Mouse (Mus musculus) midbrain, embryonic 14.5 days (tissue): ENCODE measurements around the gene Cuta. TPM values are rescaled to one million over a fixed set of nuclear protein-coding genes. Genes with fewer than 3 reads are reported as not detected.
A peak's percentile ranks its signal among the peaks of the same experiment; 100 is the strongest.

Experiments
- ATAC-seq: fragments of 200-750 bp; cut with Nextera tagmentation; 2 replicates; pipeline ENCODE4 v1.8.0; 2017; ENCODE audit warnings: moderate number of reproducible peaks, moderate library complexity; ENCODE audit not compliant: low FRiP score, low TSS enrichment
- DNase-seq: peaks from one replicate; pipeline ENCODE4 v3.0.0-alpha.2; 2015
- H3K27ac ChIP-seq: fragments of 300-500 bp; sonication (generic); replicated peaks from 2 replicates; pipeline ENCODE4 v1.5.1; 2014; ENCODE audit warnings: mild to moderate bottlenecking, low read depth, low read length, moderate library complexity
- H3K27me3 ChIP-seq: fragments of 300-500 bp; sonication (generic); 2 replicates; pipeline ENCODE4 v1.6.1; 2014; ENCODE audit warnings: low read length, control low read depth, mixed read lengths; ENCODE audit not compliant: control insufficient read depth, insufficient read depth
- H3K36me3 ChIP-seq: fragments of 300-500 bp; sonication (generic); 2 replicates; pipeline ENCODE4 v1.6.1; 2014; ENCODE audit warnings: low read length, control low read depth; ENCODE audit not compliant: control insufficient read depth, insufficient read depth
- H3K4me1 ChIP-seq: fragments of 300-500 bp; sonication (generic); 2 replicates; pipeline ENCODE4 v1.6.1; 2014; ENCODE audit warnings: mild to moderate bottlenecking, antibody characterized with exemption, low read length, control low read depth; ENCODE audit not compliant: control insufficient read depth, insufficient read depth
- H3K4me2 ChIP-seq: fragments of 300-500 bp; sonication (generic); 2 replicates; pipeline ENCODE4 v1.6.1; 2014; ENCODE audit warnings: mild to moderate bottlenecking, low read length, moderate library complexity
- H3K4me3 ChIP-seq: fragments of 300-500 bp; sonication (generic); replicated peaks from 2 replicates; pipeline ENCODE4 v1.5.1; 2014; ENCODE audit warnings: low read depth, low read length
- H3K9ac ChIP-seq: fragments of 300-500 bp; sonication (generic); replicated peaks from 2 replicates; pipeline ENCODE4 v1.6.1; 2014; ENCODE audit warnings: mild to moderate bottlenecking, low read length, moderate library complexity
- H3K9me3 ChIP-seq: fragments of 300-500 bp; sonication (generic); 2 replicates; pipeline ENCODE4 v1.6.1; 2016; ENCODE audit warnings: low read length, control low read depth, mixed read lengths; ENCODE audit not compliant: control insufficient read depth
- WGBS: fragments of 180-500 bp; shearing (Covaris S2); extraction: QIAGEN DNeasy Blood & Tissue Kit; methylation state at CpG from one replicate; pipeline ENCODE4 v1.1.7; 2014; 5-methylcytosine and 5-hydroxymethylcytosine counted together
- polyA plus RNA-seq: library from polyadenylated mRNA; unstranded; fragments of >200 nt; fragmentation: Nextera tagmentation; extraction: Ambion mirVana; gene quantifications from 2 replicates; pipeline ENCODE4 v1.2.1, GENCODE M21; 2014

Gene Cuta
- polyA plus RNA-seq, 1 experiment from 2014 or later, result 108 TPM

GRCm38 (mm10) chr17:26946567-26946966, 7.2 kb upstream of the Cuta start:
- 0 out of 2 replicates have a peak, but pooled peaks have one; percentile 12 for ATAC-seq
- peak overlapping the region; percentile 76 for H3K4me2 ChIP-seq
- H3K4me1 ChIP-seq, result peaks cover 59% of the 10 kb centered on the region
- H3K9me3 ChIP-seq, result no peaks in the 10 kb centered on the region
- WGBS, result under 1% methylated on average over 37 of the region's 37 CpGs
- peak overlapping the region; percentile 38 for H3K4me3 ChIP-seq
- no peaks in the 10 kb centered on the region for H3K27me3 ChIP-seq
- H3K27ac ChIP-seq, result peak overlapping the region; percentile 67
- no peaks in the 10 kb centered on the region for H3K36me3 ChIP-seq
- peak overlapping the region; percentile 64 for H3K9ac ChIP-seq
- peak; percentile 70 for DNase-seq

GRCm38 (mm10) chr17:26945824-26946495, 6.6 kb upstream of the Cuta start:
- Histone ChIP-seq H3K4me2 (peak overlapping the region; percentile 76), H3K27ac (peak overlapping the region; percentile 67), H3K4me3 (peak overlapping the region; percentile 38), H3K27me3 (no peaks in the 10 kb centered on the region), H3K4me1 (peaks cover 57% of the 10 kb centered on the region), H3K9me3 (no peaks in the 10 kb centered on the region), H3K9ac (peak overlapping the region; percentile 64), H3K36me3 (no peaks in the 10 kb centered on the region)
- ATAC-seq (no peak), DNase-seq (peak; percentile 17)
- WGBS, result 18% methylated on average over 13 of the region's 13 CpGs

- no peaks in the 10 kb centered on the region for H3K27me3 ChIP-seq
- peak overlapping the region; percentile 67 for H3K4me2 ChIP-seq
- peak overlapping the region; percentile 98 for H3K27ac ChIP-seq
- H3K36me3 ChIP-seq, result peaks cover 4% of the 10 kb centered on the region
- DNase-seq (peak; percentile 40), ATAC-seq (no peak)
- no peaks in the 10 kb centered on the region for H3K9me3 ChIP-seq
- H3K4me1 ChIP-seq, result peaks cover 54% of the 10 kb centered on the region
- H3K4me3 ChIP-seq, result peak overlapping the region; percentile 49
- H3K9ac ChIP-seq, result peak overlapping the region; percentile 75
- 3% methylated on average over 4 of the region's 4 CpGs for WGBS
These were observed 2.6 kb upstream of the Cuta start for GRCm38 (mm10) chr17:26941841-26942570.

GRCm38 (mm10) chr17:26941031-26941789, 1.8 kb upstream of the Cuta start, which contains the start of gene Syngap1:
TSS of gene Syngap1 (plus strand) at chr17:26941253.
- peaks cover 12% of the 10 kb centered on the region for H3K36me3 ChIP-seq
- no peaks in the 10 kb centered on the region for H3K27me3 ChIP-seq
- peaks cover 46% of the 10 kb centered on the region for H3K4me1 ChIP-seq
- H3K9ac ChIP-seq, result peak within 1 kb of the TSS; percentile 75
- peak within 1 kb of the TSS; percentile 98 for H3K27ac ChIP-seq
- peak within 1 kb of the TSS; percentile 61 for H3K4me3 ChIP-seq
- peak; percentile 80 for DNase-seq
- peak within 1 kb of the TSS; percentile 96 for H3K4me2 ChIP-seq
- WGBS, result 3% methylated on average over 22 of the region's 24 CpGs
- ATAC-seq, result no peak
- H3K9me3 ChIP-seq, result no peaks in the 10 kb centered on the region

- H3K9ac ChIP-seq, result peak overlapping the region; percentile 65
- H3K4me1 ChIP-seq, result peaks cover 34% of the 10 kb centered on the region
- 1% methylated on average over 3 of the region's 3 CpGs for WGBS
These were observed 568 bp upstream of the Cuta start for GRCm38 (mm10) chr17:26939973-26940300.

GRCm38 (mm10) chr17:26938731-26939130, 638 bp downstream of the Cuta start:
- Histone ChIP-seq H3K9me3 (no peaks in the 10 kb centered on the region), H3K36me3 (peaks cover 31% of the 10 kb centered on the region), H3K27me3 (no peaks in the 10 kb centered on the region), H3K4me2 (peak overlapping the region; percentile 96), H3K4me1 (peaks cover 40% of the 10 kb centered on the region), H3K4me3 (peak overlapping the region; percentile 61), H3K9ac (peak overlapping the region; percentile 56), H3K27ac (peak overlapping the region; percentile 79; the same call in 1 of the 2 replicates)
- no peak for DNase-seq
- no peak for ATAC-seq
- under 1% methylated on average over 22 of the region's 22 CpGs for WGBS

More at GRCm38 (mm10) chr17:26939973-26940300, 568 bp upstream of the Cuta start:
- peak overlapping the region; percentile 61 for H3K4me3 ChIP-seq
- H3K4me2 ChIP-seq, result peak overlapping the region; percentile 96
- peaks cover 25% of the 10 kb centered on the region for H3K36me3 ChIP-seq
- DNase-seq, result no peak
- no peaks in the 10 kb centered on the region for H3K9me3 ChIP-seq
- H3K27ac ChIP-seq, result peak overlapping the region; percentile 98
- H3K27me3 ChIP-seq, result no peaks in the 10 kb centered on the region
- no peak for ATAC-seq

- H3K9me3 ChIP-seq, result no peaks in the 10 kb centered on the region
- H3K27ac ChIP-seq, result no peak overlapping the region
- WGBS, result 63% methylated on average over 16 of the region's 16 CpGs
- peak overlapping the region; percentile 56 for H3K9ac ChIP-seq
- peaks cover 42% of the 10 kb centered on the region for H3K4me1 ChIP-seq
- H3K4me2 ChIP-seq, result peak overlapping the region; percentile 96
- DNase-seq (no peak), ATAC-seq (no peak)
- peak overlapping the region; percentile 61 for H3K4me3 ChIP-seq
- peaks cover 31% of the 10 kb centered on the region for H3K36me3 ChIP-seq
- no peaks in the 10 kb centered on the region for H3K27me3 ChIP-seq
These were observed 1.3 kb downstream of the Cuta start for GRCm38 (mm10) chr17:26937883-26938695.
